Mouse (Mus musculus): ENCODE measurements around the gene Abhd12b.

GRCm38 (mm10) chr12:70108104-70108503 is 45.8 kb upstream of the Abhd12b start:
- no peak for TF ChIP-seq ZNF384 (IDR thresholded peaks at IDR 0.05; ENCODE audit: low read depth, low read length)
- TF ChIP-seq CHD2 (IDR thresholded peaks at IDR 0.05; ENCODE audit: low read depth, low read length): no peak

Measured in ES-E14 (cell line).